Mouse (Mus musculus) NIH3T3 (cell line): ENCODE results near the gene Slc48a1.

Experiments
- DNase-seq: peaks from one replicate; pipeline ENCODE4 v3.0.0-alpha.2; 2012; ENCODE audit warnings: low read depth

The Slc48a1 gene

GRCm38 (mm10) chr15:97842058-97842457 lies 63.7 kb downstream of the Slc48a1 start:
- no peak for DNase-seq
